Mouse (Mus musculus) lung, postnatal 25 days (tissue): ENCODE measurements around the gene Fyn.

Experiments
- DNase-seq: peaks from one replicate; pipeline ENCODE4 v3.0.0; 2022; ENCODE audit warnings: low spot score

Fyn gene

DNA sequence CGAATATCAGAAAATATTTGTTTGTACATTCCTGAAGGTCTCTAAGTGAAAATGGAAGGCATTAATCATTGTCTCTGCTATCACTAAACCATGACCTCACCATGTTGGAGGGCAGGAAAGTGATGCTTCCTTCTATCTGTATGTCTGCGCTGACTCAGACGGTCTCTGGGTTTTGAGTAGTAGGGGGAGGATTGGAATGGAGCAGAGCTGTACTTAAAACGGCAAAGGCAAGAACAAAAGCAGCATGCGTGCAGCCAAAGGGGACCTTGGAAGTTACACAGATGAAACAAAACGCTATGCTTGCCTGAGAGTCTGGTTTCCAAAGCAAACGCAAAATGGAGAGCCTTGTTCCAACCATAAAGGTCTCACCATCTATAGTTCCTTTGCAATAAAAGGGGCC, 202.4 kb downstream of the Fyn start:
- no peak for DNase-seq

DNA sequence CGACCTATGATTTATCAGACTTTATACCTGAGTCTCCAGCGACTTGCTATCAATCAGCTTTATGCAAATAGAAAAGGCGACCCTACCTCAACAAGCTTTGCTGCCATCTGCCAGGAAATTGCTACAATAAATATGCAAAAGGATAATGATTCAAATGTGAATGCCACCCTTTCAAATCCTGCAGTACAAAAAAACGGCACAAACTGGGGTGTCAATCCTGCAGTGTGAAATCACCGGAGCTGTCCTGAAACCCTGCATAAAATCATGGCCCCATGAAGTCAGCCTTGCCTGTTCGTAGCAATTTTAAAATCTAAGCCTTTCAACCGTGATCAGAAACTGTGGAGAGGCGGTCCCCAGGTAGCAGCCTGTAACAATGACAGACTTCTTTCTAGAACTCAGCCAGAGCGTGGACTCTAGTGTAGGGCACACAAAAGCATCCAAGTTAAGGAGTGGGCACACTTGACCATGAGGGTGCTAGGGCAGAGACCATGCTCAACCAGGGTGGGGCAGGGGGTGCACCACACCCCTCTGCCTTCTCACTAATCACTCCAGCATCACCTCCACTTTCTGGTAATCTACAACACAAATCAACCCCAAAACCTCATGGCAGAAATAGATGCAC, 203.5 kb downstream of the Fyn start:
- DNase-seq = no peak

DNA sequence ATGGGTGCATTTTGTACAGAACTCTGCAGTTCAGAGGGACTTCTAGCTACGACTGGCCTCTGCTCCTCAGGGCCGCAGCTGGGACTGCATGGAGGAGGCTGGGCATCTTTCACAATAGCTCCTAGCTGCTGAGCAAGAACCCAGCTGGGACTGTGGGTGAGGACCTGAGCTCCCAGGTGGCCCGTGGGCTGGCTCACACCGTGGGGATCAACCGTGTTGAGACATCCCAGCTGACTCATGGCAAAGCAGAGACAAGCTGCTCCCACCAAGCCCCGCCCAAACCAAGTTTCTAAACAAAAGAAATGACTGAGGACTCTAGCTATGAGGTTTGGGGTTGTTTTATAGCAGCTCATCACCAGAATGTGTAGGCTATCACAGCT, 204.0 kb downstream of the Fyn start:
- DNase-seq = no peak

DNA sequence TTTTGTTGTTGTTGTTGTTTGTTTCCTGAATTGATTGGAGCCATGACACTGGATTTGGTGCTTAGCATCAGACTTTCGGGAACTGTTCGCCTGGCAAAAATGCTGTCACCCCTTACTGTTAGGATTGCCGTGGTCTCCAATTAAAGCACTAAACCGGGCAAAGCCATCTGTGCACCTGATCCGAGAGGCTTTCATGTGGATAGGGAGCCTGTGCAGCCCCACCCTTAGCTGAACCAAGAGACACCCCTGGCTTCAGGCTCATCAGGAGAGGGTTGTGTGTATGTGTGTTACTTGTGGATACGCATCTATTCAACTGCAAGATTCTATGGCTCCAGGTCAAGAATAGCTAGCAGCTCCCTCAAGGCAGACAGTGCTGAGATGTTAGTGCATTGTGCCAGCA, 207.8 kb downstream of the Fyn start:
- DNase-seq = no peak

DNA sequence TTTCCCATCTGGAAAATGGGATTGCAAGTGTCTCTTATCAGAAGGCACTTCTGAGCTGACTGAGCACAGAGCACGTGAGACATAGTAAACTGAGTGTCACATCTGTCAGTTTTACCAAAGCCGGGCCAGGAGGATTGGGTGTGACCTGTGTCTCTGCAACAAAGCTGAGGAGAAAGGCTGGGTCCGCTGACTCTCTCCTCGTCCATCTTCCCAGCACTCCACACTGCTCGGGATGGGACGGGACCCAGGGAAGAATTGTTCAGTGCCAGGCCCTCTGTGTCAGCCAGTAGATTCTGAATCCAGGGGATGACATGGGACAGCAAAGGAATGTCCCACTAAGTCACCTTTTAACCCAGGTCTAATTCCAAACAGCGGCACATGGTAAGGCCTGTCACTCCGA, 211.8 kb downstream of the Fyn start:
- no peak for DNase-seq

DNA sequence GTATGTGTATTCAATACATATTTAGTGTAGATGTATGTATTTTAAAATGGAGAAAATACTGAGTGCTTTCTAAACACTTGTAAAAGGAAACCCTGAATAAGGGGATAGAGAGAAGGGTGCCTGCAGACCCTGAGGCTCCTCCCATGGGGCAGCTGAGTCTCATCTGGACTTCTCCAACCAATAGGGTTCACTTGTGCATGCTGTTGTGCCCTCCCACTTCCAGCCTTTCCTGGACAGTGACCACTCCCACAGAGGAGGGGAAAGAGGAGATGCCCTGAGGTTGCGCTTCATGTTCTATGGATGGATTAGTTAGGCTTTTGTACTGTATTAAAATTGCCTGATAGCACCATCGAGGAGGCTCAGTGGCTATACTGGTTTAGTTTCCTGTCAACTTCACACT, 213.7 kb downstream of the Fyn start:
- no peak for DNase-seq

DNA sequence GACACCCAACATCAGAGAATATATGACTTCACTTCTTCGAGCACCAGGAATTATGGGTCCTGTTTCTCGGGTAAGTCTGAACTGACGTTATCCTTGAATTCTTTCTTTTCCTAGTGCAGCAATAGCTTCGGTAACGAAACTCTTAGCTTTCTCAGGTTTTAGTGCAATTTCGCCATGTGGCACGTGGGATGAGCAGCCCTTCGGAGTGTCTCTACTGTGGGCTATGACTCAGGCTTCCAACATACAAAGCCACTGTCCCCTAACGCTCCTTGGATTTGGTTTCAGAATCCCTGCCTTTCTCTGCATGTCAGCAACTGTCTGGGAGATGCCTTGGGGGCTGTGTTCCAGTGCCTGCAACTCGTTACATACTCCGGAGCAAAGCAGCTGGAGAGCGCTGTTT, 215.1 kb downstream of the Fyn start:
- DNase-seq = no peak

DNA sequence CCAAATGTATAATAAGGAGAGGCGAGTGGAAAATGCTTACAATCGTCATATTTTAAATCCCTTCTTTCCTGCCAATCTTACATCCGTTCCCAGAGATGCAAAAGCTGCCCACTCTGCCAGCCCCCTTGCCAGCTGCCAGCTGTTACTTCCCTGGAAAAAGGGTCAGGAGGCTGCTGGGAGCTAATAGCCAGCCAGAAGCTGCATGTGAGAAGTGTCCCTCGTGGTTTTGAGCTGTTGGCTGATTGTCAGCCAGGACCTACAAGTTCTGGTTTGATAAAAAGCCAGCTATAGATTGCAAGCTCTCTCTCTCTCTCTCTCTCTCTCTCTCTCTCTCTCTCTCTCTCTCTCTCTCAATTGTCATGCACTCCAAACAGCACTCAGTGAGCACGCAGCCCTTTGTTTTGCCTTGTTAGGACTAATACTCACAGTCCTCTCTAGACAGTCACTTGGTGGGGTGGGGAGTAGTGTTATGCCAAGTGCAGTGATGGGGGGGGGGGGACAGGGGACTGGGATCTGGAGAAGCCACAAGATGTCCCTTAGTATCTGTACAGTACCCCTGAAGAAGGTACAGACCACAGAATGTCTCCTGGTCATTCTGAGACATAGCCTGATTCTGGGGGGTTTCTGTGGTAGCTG, 218.8 kb downstream of the Fyn start:
- no peak for DNase-seq

DNA sequence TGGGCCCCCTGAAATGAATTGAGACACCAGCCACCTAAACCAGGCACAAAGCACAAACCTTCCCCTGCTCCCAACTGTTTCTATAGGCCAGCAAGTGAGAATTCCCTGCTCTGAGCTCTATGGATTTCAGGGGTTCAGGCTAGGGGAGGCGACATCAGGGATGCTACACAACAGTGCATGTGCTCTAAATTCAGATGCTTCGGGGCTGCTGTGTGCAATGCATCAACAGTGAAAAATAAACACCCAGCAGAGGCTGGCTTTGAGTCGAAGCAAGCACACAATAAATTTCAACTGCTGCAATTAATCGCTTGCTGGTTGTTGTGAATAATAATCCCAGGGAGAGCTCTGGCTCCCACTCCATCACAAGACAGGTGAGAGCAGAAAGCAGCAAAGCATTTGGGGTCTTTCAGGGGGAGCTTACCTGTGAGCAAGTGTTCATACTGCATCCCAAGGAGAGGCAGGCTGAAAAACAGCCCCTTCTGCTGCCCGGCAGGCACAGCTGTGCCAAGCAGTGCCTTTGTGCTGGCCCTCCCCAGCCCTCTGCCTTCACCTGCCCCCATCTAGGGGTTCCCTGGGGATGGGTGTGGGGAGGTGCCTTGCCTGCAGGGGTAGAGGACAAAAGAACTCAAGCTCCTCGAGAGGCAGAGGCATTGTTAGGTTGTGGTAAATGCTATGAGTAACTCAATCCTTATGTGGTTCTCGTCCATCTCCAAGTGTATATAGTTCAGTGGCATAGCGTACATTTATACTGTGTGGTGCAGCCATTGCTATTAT, 219.5 kb downstream of the Fyn start:
- DNase-seq = no peak

DNA sequence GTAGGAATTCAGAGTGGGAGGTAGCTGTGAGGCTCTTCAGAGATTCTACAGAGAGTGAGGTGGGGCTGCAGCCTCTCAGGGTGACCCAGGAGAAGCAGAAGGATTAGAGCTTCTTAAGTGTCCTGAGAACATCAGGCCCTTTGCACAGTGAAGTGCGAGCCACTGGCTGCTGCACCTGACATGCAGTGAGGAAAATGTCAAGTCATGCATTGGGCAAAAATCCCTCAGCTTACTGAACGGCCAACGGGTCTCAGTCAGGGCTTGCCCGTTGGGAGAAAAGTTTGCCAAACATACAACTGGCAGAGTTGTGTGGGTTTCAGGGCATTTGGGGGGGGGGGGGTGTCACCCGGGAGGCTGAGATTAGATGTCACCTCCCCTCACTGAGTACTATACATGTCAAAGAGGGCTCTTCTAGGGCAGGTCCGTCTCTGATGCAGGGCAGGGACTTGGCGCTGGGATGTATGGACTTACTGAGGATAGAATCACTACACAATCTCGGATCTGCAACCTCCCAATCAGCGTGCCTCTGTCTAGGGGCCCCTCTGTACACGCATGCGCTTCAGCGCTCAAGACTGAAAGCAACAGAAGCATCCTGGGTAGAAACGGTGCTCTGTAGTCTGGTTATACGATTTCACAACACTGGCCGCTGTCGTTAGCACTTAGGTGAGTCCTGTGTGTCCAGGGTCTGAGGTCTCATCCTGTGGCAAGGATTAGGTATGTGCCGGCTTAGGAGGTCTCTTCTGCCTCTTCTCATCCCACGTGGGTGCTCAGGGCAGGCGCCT, 221.3 kb downstream of the Fyn start:
- no peak for DNase-seq

DNA sequence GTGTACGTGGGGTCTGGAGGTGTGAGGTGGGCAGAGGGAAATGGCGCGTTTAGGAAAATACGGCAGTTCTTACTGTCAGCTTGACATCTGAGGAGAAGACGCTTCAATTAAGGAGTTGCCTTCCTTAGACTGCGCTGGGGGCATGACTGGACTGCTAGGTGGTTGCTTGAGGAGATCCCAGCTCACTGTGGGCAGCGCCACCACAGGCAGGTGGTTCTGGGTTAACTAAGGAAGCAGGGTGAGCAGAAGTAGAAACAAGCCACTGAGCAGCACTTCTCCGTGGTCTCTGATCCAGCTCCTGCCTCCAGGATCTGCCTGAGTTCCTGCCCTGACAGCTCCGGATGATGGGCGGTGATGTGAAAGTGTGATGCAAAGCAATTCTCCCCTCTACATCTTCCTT, 222.0 kb downstream of the Fyn start:
- no peak for DNase-seq

DNA sequence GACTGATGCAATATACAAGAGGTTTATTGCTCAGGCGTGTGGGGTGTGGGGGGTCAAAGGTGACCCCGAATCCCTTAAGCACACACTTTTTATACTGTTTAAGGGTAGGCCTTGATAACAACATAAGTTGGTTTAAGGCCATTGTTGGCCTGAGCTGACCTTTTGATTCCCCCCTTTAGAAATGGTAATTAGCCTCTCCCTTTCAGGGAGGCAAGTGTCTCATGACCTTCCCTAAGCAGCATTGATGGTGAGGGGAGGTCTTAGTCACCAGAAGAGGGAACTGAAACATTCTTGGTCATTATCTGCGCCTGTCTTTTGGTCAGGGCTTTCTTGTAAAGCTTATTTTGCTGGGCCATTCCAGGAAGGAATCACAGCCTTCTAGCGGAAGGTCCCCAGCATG, 223.8 kb downstream of the Fyn start:
- DNase-seq = no peak

DNA sequence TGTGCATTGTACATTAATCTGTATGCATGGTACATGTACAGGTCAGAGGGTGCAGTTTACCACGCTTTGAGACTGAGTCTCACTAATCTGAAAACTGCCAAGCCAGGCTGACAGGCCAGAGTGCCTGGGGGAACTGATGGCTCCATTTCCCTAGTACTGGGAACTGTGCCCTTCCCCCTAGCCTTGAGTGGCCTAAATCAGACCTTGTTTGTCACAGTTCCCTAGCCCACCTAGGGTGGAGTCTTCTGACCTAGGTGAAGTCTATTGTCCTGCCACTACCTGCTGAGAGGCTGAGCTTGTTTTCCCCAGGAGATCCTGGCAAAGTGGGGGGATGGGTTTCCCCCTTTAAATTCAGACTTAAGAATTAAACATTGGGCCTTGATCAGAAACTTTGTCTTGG, 226.1 kb downstream of the Fyn start:
- no peak for DNase-seq

DNA sequence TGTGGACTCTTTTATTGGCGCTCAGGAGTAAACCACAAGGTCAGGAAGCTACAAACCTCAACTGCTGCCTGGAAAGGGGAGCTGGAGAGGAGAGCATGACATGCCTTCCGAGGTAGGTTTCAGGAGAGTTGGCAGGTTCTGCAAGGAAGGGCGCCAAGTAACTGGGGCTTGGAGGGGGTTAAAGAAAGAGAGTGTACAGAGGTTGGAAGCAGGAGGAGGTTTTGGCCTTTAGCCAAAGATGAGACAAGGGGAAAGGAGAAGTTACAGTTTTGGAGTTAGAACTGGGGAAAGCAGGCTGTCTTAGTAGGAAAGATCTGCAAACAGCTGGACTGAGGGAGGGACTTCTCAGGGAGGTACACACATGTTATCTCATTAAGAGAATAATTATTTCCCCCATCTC, 227.2 kb downstream of the Fyn start:
- no peak for DNase-seq

DNA sequence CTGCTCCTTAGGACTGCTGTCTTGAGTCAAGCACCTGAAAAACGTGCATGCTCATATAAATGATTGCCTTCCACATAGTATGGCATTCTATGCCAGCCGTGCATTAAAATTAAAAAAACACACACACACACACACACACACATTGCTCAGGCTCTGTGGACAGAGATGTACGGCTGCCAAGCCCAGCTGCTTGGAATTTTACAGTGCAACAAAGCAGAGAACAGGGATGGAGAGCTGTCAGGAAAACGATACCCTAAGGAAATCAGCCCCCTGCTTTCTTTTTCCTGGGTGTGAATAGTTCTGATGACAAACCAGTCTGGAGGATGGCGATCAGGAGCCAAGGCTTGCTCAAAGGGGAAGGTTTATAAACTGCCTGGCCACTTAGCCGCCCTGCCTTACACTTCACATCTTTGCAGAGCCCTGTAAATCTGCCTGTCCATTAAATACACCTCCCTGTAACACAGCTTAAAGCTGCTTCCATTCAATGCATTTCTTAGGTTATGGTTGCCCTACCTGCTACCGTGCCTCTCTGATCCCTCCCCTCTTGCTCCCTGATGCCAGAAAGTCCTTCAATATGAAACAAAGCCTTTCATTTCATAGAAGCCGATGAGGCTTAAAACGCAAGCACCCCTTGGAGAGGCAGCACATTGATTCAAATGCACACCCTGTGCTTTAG, 228.6 kb downstream of the Fyn start:
- DNase-seq = no peak

DNA sequence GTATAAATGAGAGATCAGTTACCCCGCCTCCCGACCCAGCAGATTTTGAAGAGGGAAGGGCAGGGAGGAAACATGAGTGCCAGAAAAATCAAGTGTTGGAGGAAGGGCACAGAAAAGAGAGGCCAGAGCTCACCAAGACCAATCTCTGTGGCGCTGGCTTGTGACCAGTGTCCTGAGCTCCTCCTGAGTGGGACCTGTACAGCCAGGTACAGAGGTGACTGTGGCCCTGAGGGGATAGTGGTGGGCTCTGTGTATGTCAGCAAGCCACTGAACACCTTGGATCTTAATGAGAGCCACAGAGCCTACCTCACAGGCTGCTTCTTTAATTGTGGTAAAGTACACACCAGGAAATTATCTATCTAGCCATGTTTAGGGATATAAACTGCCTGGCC, 229.1 kb downstream of the Fyn start:
- DNase-seq = no peak

DNA sequence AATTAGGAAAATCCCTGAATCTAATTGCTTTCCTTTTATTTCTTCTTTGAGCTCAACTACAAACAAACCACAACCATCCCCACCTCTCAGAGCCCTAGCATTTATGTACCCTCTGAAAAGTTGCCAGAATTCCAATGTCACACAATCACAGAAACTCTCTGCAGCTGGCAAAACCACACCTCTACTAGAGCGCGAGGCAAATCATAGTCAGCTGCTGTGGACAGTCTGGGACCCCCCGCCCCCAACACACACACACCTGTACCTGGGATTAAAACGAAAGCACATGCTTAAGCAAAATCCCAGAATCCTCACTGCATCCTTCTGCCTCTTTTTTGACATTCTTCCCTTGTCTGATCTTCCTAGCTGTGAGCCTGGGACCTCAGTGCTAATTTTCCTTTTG, 230.9 kb downstream of the Fyn start:
- no peak for DNase-seq

DNA sequence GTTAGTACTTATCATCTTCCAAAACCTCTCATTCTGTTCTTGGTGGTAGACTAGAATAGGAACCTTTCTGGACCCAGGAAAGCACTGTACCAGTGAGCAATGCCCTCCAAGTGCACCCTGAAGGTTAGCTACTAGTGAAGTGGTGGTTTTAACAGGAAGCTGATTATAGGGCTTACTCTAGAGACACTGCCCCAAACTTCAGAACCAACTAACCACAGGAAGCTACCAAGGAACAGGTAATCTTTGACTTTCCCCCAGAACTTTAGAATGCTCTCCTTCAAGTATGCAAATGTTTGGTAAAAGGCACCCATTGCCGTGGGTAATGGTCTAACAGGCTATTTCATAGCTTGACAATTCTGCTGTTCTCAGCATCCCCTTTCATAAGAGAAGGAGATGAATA, 231.5 kb downstream of the Fyn start:
- no peak for DNase-seq

DNA sequence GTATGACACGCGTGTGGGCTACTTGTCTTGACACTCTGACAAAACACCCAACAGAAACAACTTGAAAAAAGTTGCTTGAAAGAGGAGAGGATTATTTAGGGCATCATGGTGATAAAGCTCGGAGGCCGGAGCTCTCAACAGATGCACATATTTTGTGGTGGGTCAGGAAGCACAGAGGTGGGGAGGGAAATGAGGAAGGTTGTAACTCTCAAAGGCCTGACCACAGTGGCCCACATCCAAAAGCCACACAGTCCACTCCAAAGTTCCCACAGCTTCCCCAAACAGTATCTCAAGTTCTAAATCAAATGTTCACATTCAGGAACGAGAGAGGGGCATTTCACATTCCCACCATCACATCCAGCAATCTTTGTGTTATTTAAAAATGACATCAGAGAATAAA, 232.4 kb downstream of the Fyn start:
- DNase-seq = no peak

DNA sequence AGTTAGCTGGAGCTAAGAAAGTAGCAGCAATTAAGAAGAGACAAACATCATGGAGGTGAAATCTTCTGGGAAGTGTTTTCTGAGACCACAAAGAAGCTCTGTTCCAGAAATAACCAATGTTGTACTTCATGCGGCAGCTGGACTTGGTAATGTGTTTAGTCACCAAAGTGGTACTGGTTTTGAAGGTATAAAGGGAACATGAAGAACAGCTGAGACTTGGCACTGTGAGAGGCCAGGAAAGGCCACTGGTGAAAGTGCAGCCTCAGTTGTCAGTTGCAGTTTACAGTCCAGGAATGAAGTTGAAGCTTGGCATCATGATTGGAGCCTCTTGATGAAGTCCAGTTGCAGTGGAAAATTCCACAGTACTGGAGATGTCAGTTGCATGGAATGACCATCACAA, 237.8 kb downstream of the Fyn start:
- DNase-seq = no peak

DNA sequence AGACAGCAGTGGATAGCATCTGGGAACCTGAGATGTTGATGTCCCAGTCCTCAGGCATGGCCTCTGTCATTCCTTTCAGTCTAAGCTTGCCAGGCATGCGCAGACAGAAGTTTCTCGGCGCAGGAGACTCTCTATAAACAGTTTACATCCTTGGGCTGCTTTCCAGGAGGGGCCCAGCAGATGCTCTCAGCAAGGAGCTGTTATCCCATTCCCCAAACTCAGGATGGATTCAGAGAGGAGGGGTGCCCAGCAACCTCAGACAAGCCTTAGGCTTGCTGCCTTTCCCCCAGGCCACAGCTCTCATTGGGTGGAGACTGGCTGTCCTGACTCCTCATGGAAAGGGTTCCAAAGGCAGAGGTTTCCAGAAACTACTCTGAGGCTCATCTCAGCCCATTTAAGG, 242.6 kb downstream of the Fyn start:
- peak; percentile 38 for DNase-seq

DNA sequence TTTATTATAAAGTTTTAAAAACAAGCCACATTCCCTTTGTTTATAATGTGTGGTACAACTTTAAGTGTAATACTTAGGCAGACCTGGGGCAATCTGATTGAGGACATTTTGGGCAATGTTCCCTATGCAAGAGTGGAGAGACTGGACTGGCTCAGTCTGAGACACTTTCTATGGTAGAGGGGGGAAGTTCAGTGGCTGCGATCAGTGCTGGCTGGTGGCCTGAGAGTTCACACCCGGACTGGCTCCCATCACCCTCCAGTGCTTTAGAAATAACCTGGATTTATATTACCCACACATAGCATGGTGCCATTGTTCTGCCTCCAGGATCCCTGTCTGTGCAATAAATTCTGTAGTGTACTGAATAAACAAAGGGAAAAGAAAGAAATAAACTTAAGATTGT, 243.5 kb downstream of the Fyn start:
- no peak for DNase-seq

DNA sequence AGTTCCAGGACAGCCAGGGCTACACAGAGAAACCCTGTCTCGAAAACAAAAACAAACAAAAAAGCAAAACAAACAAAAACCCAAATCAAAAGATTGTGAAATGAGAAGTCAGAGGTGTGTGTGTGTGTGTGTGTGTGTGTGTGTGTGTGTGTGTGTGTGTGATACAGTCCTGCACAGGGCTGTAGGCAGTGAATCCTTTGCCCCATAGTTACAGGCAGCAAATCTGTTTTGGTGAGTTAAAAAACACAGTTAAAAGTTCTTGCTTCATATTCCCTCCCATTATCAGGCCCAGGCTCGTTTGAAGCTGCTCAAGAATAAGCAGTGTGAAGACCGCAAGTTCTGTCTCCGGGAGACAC, 244.0 kb downstream of the Fyn start, which contains the start of gene Traf3ip2:
Gene Traf3ip2, plus strand, starts transcription at position 302 of the 356 bp plus-strand sequence.
- no peak for DNase-seq
